Mouse (Mus musculus) kidney, adult 18-20 months (tissue): Measurements from ENCODE around the gene Gsta2.
A peak's percentile ranks its signal among the peaks of the same experiment; 100 is the strongest.
"Not testable (repeated sequence)": the region's sequence is repeated elsewhere in the genome, so short reads cannot be mapped to it uniquely, and the experiment has no call there.

Experiments
- DNase-seq: peaks from one replicate; pipeline ENCODE4 v3.0.0; 2021

Gene Gsta2

GRCm38 (mm10) chr9:78355611-78356010 lies at the start of gene Gsta2:
Gene Gsta2, minus strand, starts transcription at chr9:78355788.
- no peak for DNase-seq

- DNase-seq, result no peak
Observed at GRCm38 (mm10) chr9:78401596-78401995, 46.0 kb upstream of the Gsta2 start.

DNA sequence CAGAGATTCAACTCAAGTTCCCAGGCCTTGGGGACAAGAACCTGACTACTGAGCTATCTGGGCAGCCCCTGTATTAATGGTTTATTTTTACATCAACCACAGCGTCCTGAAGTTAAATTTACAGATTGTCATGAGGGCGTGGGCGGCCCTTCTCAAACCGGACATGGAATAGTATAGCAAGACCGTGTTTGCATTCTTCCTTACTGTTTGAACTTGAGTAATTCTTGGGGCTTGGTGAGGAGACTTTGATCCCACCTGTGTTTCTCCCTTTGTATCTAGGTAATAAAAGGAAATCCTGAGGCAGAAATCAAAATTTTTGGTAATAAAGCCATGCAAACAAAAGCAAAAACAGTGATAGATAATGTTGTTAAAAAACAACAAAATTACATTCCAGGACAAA lies 45.0 kb upstream of the Gsta2 start:
- no peak for DNase-seq

GRCm38 (mm10) chr9:78396517-78396916 lies 40.9 kb upstream of the Gsta2 start:
- no peak for DNase-seq

DNA sequence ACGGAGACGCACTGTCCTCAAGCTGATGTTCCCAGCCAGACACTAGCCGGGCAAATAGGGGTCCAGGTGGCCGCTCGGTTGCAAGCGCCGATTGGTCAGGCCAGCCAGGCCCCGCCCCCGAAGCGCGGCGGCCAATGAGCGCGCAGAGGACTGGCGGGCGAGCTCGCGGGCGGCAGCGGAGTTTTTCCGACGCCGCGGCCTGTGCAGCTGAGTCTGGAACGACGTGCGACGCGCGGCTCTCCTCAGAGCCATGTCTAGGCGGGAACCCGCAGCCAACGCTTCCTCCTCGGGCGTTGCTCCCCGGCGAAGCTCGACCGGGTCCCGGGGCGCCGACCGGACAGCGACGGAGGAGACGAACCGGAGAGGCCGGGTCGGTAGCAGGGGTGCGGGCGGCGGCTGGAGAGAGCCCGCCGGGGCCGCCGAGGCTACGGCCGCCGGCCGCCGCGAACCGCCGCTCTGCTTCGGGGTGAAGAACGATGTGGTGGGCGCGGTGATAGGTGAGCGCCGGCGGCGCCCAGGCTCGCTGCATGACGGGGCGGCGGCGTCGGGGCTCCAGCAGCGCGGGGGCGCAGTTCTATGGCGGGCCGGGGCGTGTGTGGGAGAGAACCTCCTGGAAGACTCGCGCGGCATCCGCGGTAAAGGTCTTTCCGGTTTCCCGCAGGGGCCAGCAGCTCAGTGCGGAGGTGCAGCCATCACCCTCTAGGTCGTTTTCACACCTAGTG lies 40.2 kb upstream of the Gsta2 start, which contains the start of gene Ddx43:
TSS of gene Ddx43 (plus strand) at position 148 of the 722 bp plus-strand sequence.
- DNase-seq, result peak; percentile 28

- DNase-seq, result no peak
Observed at GRCm38 (mm10) chr9:78395244-78395629, 39.6 kb upstream of the Gsta2 start.

- no peak for DNase-seq
Observed at GRCm38 (mm10) chr9:78394602-78395001, 39.0 kb upstream of the Gsta2 start.

GRCm38 (mm10) chr9:78393741-78394140 lies 38.2 kb upstream of the Gsta2 start:
- no peak for DNase-seq

GRCm38 (mm10) chr9:78389981-78390380 lies 34.4 kb upstream of the Gsta2 start:
- DNase-seq, result no peak

DNA sequence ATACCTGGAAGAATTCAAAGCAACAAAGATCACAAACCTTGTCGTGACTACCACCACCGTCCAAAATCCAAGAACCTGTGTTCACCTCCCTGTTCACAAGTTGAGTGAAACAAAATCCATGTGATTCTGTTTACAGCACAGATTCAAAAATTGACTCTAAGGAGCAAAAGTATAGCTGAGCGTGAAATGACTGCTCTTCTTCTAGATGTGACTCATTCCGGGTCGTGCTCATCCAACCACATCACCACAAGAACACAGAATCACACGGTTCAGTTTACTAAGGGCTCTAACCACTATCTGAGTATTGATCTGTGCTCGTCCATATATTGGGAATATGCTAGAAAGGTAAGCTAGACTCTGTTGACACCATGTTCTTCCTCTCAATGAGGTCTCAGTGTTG lies 31.4 kb upstream of the Gsta2 start:
- DNase-seq, result no peak

GRCm38 (mm10) chr9:78385893-78386292 lies 30.3 kb upstream of the Gsta2 start:
- peak; percentile 5 for DNase-seq

- no peak for DNase-seq
Observed at GRCm38 (mm10) chr9:78378113-78378785, 22.7 kb upstream of the Gsta2 start, which contains the start of gene Ooep. Gene Ooep, minus strand, starts transcription at chr9:78378725.

DNA sequence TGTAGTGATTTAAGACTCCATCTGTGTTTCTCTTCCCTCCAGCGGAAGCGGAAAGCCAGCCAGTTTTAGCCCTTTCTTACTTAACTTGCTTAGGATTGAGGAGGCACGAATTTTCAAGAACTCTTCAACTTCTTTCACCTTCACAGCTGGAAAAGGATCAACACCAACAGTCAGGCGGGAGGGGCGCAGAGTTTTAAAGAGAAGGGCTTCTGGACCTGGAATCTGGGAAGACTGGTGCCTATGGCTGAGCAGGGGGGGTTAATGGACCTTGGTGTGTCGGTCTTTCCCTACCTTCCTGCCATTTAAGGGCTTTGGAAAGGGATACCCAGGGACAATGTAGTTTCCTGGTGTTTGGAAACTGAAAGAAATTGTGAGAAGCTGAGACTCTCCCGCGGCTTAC lies 22.0 kb upstream of the Gsta2 start:
- no peak for DNase-seq

DNA sequence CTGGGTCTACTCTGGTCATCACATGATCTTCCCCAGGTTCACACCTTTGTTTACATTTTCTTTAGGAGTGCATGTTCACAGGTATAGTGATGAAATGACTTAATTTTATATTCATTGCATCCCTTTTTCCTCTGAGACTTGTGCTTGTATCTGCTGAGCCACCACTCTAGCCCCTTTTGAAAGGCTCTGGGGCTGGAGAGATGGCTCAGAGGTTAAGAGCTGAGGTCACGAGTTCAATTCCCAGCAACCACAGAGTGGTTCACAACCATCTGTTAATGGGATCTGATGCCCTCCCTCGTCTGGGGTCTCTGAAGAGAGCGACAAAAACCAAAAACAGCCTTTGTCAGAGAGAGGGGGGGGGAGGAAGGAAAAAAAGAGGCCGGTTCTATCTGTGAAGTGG lies 19.9 kb upstream of the Gsta2 start:
- DNase-seq, result no peak

DNA sequence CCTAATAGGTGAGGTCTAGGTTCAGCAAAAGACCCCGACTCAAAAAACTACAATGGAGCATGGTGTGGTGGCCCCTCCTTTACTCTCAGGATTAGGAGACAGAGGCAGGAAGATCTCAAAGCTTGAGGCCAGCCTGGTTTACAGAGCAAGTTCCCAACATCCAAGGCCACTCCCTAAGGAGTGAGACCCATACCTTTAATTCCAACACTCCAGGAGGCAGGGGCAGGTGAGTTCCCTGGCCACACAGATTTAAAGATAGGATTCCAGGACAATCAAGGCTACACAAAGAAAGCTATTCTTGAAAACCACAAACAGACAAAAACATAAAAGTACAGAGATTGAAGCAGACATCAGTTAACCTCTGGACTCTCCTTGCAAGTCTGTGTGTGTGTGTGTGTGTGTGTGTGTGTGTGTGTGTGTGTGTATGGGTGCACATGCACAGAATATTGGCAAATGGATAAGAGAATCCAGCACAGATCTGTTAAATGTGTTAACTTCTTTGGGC lies 19.3 kb upstream of the Gsta2 start:
- no peak for DNase-seq

DNA sequence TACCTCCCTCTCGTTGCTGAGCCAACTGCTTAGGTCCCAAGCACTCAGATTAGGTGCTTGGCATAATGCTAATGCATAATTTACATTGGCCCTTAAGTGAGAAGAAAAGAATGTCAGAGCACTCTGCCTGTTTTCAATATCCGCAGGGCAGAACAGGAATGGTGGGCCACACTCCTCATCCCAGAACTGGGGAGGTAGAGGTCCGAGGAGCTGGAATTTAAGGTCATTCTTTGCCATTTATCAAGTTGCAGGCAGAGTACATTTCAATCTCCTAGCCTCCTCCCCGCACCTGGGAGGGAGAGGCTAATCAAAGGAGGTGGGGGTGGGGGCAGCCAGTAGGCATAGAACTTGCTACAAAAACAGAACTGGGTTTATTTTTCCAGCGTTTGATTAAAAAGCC lies 18.8 kb upstream of the Gsta2 start:
- no peak for DNase-seq

DNA sequence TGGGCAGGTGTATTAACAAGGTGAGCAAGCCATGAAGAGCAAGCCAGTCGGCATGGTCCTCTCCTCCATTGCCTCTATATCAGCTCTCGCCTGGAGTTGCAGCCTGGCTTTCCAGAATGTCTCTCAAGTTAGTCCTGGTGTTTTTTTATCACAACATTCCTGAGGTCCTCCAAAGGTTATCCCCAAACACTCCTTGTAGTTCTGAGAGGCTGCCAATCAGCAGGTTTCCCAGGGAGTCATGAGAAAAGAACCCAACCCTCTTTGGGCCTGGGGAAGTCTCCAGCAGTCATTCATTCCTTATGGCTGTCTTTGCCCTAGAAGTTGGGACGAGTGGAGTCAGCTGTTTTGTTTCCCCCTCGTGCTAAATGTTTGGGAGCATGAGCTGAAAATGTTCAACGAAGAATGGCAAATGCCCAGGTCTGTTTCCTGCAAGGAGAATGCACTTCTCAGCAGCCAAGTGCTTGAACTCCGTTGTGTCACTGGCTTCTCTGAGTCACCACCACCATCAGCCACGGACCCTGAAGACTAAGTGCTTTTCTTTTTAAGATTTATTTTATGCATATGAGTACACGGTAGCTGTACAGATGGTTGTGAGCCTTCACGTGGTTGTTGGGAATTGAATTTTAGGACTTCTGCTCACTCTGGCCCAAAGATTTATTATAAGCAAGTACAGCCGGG lies 17.4 kb upstream of the Gsta2 start:
- DNase-seq, result no peak

GRCm38 (mm10) chr9:78371441-78371840 lies 15.9 kb upstream of the Gsta2 start:
- DNase-seq, result no peak

DNA sequence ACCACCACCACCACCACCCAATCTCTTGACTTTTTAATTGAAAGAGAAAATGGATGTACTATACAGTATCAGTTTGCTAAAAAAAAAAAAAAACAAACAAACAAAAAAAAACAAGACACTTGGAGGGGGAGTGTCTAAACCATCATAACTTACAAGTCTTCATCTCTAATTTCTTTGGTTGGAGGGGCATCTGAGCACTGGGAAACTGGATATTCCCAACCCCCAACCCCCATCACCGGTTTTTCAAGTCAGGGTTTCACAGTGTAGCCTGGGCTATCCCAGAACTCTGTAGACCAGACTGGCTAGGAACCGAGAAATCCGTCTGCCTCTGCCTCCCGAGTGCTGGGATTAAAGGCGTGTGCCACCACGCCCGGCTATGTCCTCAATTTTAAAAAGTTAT lies 14.2 kb upstream of the Gsta2 start:
- DNase-seq, result no peak

- DNase-seq, result no peak
Observed at GRCm38 (mm10) chr9:78369349-78369748, 13.8 kb upstream of the Gsta2 start.

DNA sequence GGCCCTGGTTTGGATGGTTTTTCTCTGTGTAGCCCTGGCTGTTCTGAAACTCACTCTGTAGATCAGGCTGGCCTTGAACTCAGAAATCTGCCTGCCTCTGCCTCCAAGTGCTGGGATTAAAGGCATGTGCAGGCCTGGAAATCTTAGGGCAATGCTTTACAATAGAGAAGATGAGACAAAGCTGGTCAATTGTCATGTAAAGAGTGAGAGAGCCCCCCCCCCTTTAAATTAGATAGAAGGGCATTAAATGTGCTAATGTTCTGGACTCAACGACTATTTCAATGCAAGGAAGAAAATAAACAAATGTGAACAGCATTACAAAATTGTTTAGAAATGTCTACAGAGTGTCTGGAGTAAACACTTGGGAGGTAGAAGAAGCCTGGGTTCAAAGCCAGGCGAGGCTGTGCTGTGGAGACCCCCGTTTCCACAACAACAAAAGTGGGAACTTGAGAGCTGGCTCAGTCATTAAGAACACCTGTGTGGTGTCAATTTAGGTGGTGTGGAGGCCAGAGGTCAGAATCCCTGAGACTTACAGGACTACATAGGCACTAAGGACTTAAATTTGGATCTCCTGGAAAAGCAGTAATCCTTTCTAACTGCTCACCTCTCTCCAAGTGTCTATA lies 13.2 kb upstream of the Gsta2 start:
- no peak for DNase-seq

DNA sequence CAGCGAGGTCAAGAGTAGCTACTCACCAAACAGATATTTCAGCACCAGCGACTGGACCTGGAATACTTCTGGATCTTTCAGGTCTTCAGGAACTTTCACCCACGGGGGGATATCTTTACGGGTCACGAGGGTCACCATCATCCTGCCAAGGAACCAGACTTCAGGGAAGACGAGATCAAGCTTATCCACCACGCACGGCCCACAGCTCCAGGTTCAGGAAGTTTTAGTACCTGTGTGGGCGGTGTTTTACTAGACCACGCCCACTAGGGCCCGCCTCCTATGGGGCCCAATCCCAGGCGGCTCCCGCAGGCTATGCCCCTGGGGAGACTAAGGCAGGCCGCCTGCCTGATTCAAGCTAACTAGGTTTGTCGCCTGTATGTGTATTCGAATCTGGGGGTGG lies 12.4 kb upstream of the Gsta2 start, which contains the start of gene Dppa5a:
TSS of gene Dppa5a (minus strand) at position 219 of the 400 bp plus-strand sequence.
- DNase-seq, result not testable (repeated sequence)
